Mouse (Mus musculus) thymus, adult 2 months (tissue): ENCODE measurements around the gene Srprb.
A peak's percentile ranks its signal among the peaks of the same experiment; 100 is the strongest.

Experiments
- CTCF ChIP-seq: fragments of 200-500 bp; IDR thresholded peaks from 2 replicates; pipeline ENCODE4 v1.5.1; 2012; ENCODE audit warnings: mild to moderate bottlenecking, control low read depth, low read length, moderate library complexity, borderline replicate concordance; ENCODE audit not compliant: control insufficient read depth, poor library complexity, insufficient read depth; ENCODE audit errors: extremely low read depth
- POLR2A ChIP-seq: fragments of 200-500 bp; IDR thresholded peaks from 2 replicates; pipeline ENCODE4 v1.6.1; 2012; ENCODE audit warnings: mild to moderate bottlenecking, low read length, control low read depth, moderate library complexity; ENCODE audit not compliant: control insufficient read depth, poor library complexity, insufficient read depth; ENCODE audit errors: extremely low read depth

DNA sequence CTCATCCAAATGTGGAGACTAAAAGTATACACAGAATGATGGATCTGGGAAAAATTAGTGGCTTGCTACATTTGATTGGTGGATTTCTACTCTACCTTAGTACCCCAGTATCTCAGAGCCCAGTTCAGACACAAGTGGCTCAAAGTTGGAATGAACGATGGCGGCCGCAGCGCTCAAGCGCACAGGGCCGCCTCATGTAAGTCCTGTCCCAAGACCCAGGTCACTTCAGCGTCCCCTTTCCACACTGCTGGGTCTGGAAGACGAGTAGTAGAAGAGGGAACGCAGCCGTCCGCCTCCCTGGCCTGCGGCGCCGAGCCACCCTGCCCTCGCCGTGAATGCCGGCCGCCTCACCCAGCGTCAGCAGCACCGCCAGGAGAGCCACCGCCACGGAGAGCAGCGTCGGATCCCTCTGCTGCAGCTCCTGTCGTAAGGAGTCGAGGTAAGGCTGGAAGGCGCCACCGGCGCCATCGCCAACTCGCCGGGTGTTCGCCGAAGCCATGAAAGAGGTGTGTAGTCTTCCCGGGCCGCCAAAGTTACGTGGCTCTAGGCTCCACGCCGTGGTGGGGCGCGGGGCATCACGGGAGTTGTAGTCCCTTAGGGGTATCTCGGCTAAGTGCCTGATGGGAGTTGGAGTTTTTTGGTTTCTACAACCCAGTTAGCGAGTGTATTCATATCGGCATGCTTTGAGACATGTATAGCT, at the start of gene Srprb:
- TF ChIP-seq CTCF (no peak), POLR2A (0 out of 2 replicates have a peak, but pooled peaks have one; percentile 50)
